Mouse (Mus musculus) stomach, postnatal 0 days (tissue): ENCODE results near the gene Sec11a. TPM values are rescaled to one million over a fixed set of nuclear protein-coding genes. Genes with fewer than 3 reads are reported as not detected.
A peak's percentile ranks its signal among the peaks of the same experiment; 100 is the strongest.

Experiments used
- ATAC-seq: fragments of 200-750 bp; cut with Nextera tagmentation; 2 replicates; pipeline ENCODE4 v1.8.0; 2017; ENCODE audit not compliant: low FRiP score, low TSS enrichment
- DNase-seq: peaks from one replicate; pipeline ENCODE4 v3.0.0-alpha.2; 2016; ENCODE audit warnings: low spot score
- H3K27ac ChIP-seq: fragments of 300-500 bp; sonication (generic); replicated peaks from 2 replicates; pipeline ENCODE4 v1.5.1; 2014; ENCODE audit warnings: mild to moderate bottlenecking, control low read depth
- H3K27me3 ChIP-seq: fragments of 300-500 bp; sonication (generic); 2 replicates; pipeline ENCODE4 v1.6.1; 2014; ENCODE audit warnings: low read length; ENCODE audit not compliant: control insufficient read depth, insufficient read depth
- H3K36me3 ChIP-seq: fragments of 300-500 bp; sonication (generic); 2 replicates; pipeline ENCODE4 v1.6.1; 2014; ENCODE audit warnings: low read length, mixed read lengths; ENCODE audit not compliant: control insufficient read depth, insufficient read depth
- H3K4me1 ChIP-seq: fragments of 300-500 bp; sonication (generic); replicated peaks from 2 replicates; pipeline ENCODE4 v1.6.1; 2014; ENCODE audit warnings: antibody characterized with exemption; ENCODE audit not compliant: control insufficient read depth, insufficient read depth
- H3K4me2 ChIP-seq: fragments of 300-500 bp; sonication (generic); replicated peaks from 2 replicates; pipeline ENCODE4 v1.6.1; 2014; ENCODE audit warnings: low read depth, mild to moderate bottlenecking, control low read depth, moderate library complexity
- H3K4me3 ChIP-seq: fragments of 300-500 bp; sonication (generic); 2 replicates; pipeline ENCODE4 v1.5.1; 2014; ENCODE audit warnings: low read depth, low read length, control low read depth
- H3K9ac ChIP-seq: fragments of 300-500 bp; sonication (generic); 2 replicates; pipeline ENCODE4 v1.6.1; 2014; ENCODE audit warnings: mild to moderate bottlenecking, low read length, control low read depth, mixed read lengths
- H3K9me3 ChIP-seq: fragments of 300-500 bp; sonication (generic); 2 replicates; pipeline ENCODE4 v1.6.1; 2016; ENCODE audit warnings: low read length; ENCODE audit not compliant: control insufficient read depth
- CTCF ChIP-seq: IDR thresholded peaks from 2 replicates; pipeline ENCODE4 v1.5.1; 2016; ENCODE audit warnings: antibody characterized with exemption, low read depth, mild to moderate bottlenecking, moderate library complexity
- EP300 ChIP-seq: optimal IDR thresholded peaks from 2 replicates; pipeline ENCODE3; 2016; ENCODE audit warnings: antibody characterized with exemption
- WGBS: fragments of 180-500 bp; shearing (Covaris S2); extraction: QIAGEN DNeasy Blood & Tissue Kit; methylation state at CpG from one replicate; pipeline ENCODE4 v1.1.7; 2014; 5-methylcytosine and 5-hydroxymethylcytosine counted together
- polyA plus RNA-seq: library from polyadenylated mRNA; unstranded; fragments of >200 nt; fragmentation: Nextera tagmentation; extraction: Ambion mirVana; gene quantifications from 2 replicates; pipeline ENCODE4 v1.2.1, GENCODE M21; 2015

Sec11a gene
- polyA plus RNA-seq, 1 experiment from 2014 or later, result 167 TPM

DNA sequence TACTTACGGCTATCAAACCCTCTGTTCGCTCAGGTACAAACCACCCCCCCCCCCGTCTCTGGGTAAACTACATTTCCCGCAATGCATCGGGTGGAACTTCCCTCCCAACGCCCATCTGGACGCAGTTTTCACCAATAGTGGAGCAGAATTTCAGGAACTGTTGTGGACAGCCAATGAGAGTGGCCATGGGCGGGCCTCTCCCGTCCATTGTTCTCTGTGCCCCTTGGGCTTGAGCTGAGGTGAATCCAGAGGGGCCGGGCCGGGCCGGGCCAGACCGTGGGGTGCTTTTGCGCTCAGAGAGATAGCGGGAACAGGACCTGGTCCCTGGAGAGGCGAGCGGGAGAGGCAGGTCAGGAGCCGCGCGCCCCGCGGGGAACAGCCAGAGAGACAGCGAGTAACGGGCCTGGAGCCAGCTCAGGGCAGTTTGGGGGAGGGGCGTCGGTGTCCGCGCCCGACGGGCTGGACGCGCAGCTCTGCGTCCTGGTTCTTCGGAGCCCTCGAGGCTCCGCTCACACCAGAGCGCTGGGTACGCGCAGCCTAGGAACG is 86.8 kb downstream of the Sec11a start, which contains the start of gene Zscan2:
TSS of gene Zscan2 (plus strand) at position 192 of the 546 bp plus-strand sequence.
- ATAC-seq, result peak; percentile 96
- H3K36me3 ChIP-seq, result no peaks in the 10 kb centered on the region

DNA sequence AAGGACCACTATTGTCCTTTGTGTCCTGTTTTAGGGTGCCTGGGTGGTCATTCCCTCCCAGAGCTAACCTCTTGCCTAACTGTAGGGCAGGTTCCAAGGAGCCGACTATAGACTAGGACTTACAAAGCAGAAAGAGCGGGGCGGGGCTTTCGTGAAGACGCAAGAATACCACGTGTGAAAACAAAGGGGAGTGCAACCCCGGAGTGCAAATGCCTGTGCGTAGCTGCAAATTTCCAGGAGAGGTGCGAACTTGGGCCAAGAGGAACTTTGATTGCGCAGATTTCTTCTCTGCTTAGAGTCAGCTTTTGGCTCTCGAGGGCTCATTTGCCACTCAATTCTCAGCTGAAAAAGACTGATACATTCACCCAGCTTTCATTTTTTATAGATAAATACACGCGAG is 87.4 kb downstream of the Sec11a start:
- H3K4me2 ChIP-seq, result peak overlapping the region; percentile 84
- H3K27me3 ChIP-seq, result no peaks in the 10 kb centered on the region
- no peak overlapping the region for H3K27ac ChIP-seq
- no peaks in the 10 kb centered on the region; the same call in 1 of the 2 replicates for H3K4me1 ChIP-seq
- H3K9me3 ChIP-seq, result no peaks in the 10 kb centered on the region
- H3K4me3 ChIP-seq, result peak overlapping the region; percentile 84
- H3K9ac ChIP-seq, result peak overlapping the region; percentile 43
- peak; percentile 78 for DNase-seq
- ATAC-seq, result peak; percentile 64
- no peaks in the 10 kb centered on the region for H3K36me3 ChIP-seq
- under 1% methylated on average over 13 of the region's 13 CpGs for WGBS
- TF ChIP-seq EP300, result no peak
- TF ChIP-seq CTCF, result no peak

More for the DNA sequence above, 86.8 kb downstream of the Sec11a start, which contains the start of gene Zscan2:
- no peak for TF ChIP-seq CTCF
- no peak for TF ChIP-seq EP300
- H3K27ac ChIP-seq, result peak within 1 kb of the TSS; percentile 69
- peak within 1 kb of the TSS; percentile 84 for H3K4me2 ChIP-seq
- no peaks in the 10 kb centered on the region for H3K27me3 ChIP-seq
- under 1% methylated on average over 40 of the region's 40 CpGs for WGBS
- H3K4me3 ChIP-seq, result peak within 1 kb of the TSS; percentile 84
- DNase-seq, result peak; percentile 93
- peak within 1 kb of the TSS; percentile 81 for H3K9ac ChIP-seq
- no peaks in the 10 kb centered on the region; the same call in 1 of the 2 replicates for H3K4me1 ChIP-seq
- no peaks in the 10 kb centered on the region for H3K9me3 ChIP-seq

DNA sequence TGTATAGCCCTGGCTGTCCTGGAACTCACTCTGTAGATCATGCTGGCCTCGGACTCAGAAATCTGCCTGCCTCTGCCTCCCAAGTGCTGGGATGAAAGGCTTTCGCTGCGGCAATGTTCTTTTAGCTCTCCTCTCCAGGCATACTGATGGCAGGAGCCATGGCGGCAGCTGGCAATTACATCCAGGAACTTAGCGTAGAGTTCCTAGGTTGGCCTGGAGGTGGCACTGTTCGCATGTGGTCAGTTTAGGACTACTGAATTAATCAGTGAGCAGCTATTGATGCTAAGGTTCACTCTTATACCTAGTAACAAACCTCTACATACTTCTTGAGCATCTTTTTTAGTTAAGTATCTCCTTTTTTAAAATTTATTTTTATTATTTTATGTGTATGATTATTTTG is 90.4 kb downstream of the Sec11a start:
- TF ChIP-seq EP300, result no peak
- TF ChIP-seq CTCF, result peak; percentile 91
- Histone ChIP-seq H3K9me3 (no peaks in the 10 kb centered on the region), H3K9ac (no peak overlapping the region), H3K36me3 (no peaks in the 10 kb centered on the region), H3K4me2 (no peak overlapping the region), H3K27ac (no peak overlapping the region), H3K4me3 (no peak overlapping the region), H3K27me3 (no peaks in the 10 kb centered on the region), H3K4me1 (no peaks in the 10 kb centered on the region)
- 22% methylated on average over 6 of the region's 6 CpGs for WGBS
- ATAC-seq (peak; percentile 48; the same call in 1 of the 2 replicates), DNase-seq (peak; percentile 87)

DNA sequence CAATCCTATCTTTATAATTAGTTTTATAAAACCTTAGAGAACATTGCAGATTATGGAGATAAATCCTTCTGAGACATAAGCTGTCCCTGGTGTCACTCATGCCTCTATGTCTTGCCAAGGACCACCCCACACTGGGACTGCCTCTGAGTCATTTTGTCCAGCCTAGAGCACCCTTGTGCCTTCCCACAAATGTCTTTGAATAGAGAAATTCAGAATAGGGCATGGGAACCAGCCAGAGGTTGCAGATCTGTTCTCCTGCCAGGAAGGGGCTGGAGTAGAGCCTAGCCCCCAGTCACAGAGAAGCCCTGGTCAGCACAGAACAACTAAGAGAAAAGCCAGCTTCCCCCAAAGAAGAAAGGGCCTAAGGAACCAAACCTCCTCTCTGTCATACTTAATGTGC is 92.3 kb downstream of the Sec11a start:
- Histone ChIP-seq H3K9me3 (no peaks in the 10 kb centered on the region), H3K27ac (no peak overlapping the region), H3K4me2 (no peak overlapping the region), H3K36me3 (no peaks in the 10 kb centered on the region), H3K9ac (no peak overlapping the region), H3K4me3 (no peak overlapping the region), H3K27me3 (no peaks in the 10 kb centered on the region), H3K4me1 (no peaks in the 10 kb centered on the region)
- ATAC-seq (no peak), DNase-seq (no peak)
- TF ChIP-seq CTCF (no peak), EP300 (no peak)

Other genes with a start within 250 kb of the Sec11a start
- gene Iqgap1, start 121.8 kb downstream of the Sec11a start, polyA plus RNA-seq, result 52.8 and 58.0 TPM in 2 replicates
- gene Zscan2, start 86.9 kb downstream of the Sec11a start, polyA plus RNA-seq, result 0.63 and 0.76 TPM in 2 replicates
- 16.8 and 16.9 TPM in 2 replicates for gene Wdr73, start 46.5 kb downstream of the Sec11a start, polyA plus RNA-seq
- gene Nmb, start 42.7 kb downstream of the Sec11a start, polyA plus RNA-seq, result 1.9 and 3.3 TPM in 2 replicates
- gene Zfp592, start 45.9 kb upstream of the Sec11a start, polyA plus RNA-seq, result 3.0 and 4.6 TPM in 2 replicates
- 0.11 and 0.15 TPM in 2 replicates for gene Alpk3, start 109.8 kb upstream of the Sec11a start, polyA plus RNA-seq
- not detected in 2 replicates for gene Slc28a1, start 167.0 kb upstream of the Sec11a start, polyA plus RNA-seq